In genomic region chr10:4355882-4356451, GRCm38 (mm10) we compare ENCODE assay signal across 19 mouse cellular contexts. TPM values are rescaled to one million over a fixed set of nuclear protein-coding genes. Genes with fewer than 3 reads are reported as not detected.
A peak's percentile ranks its signal among the peaks of the same experiment; 100 is the strongest.
DNase-seq lines count a peak whose midpoint lies in the region; ATAC-seq and TF ChIP-seq lines count a peak whose summit lies in the region.
"Had no signal": no experiment of that assay in that cellular context is flagged by ENCODE, and none has a peak within 500 bp of the region (broad histone marks: within the 10 kb centered on the region; RNA-seq: fewer than 3 reads in every experiment).

No protein-coding gene starts in this region.

- no peak for TF ChIP-seq CTCF in spleen, adult 2 months (IDR thresholded peaks at IDR 0.05; ENCODE audit: extremely low read depth, insufficient read depth, insufficient read length, insufficient replicate concordance)
- TF ChIP-seq CTCF in small intestine, adult 2 months (IDR thresholded peaks at IDR 0.05; ENCODE audit: extremely low read depth, insufficient read length, insufficient replicate concordance, low read depth, low read length) = no peak

- ATAC-seq in hematopoietic stem cell, adult 5-6 weeks (replicated peaks in 1 of 2; ENCODE audit: insufficient read depth in 1 of 2, low FRiP score in 2 of 2, low TSS enrichment in 1 of 2, low read depth in 1 of 2, poor library complexity in 2 of 2, severe bottlenecking in 2 of 2) = 0 out of 4 replicates have a peak, but pooled peaks have one; percentile 7 to 10

- peak overlapping the region; percentile 48 for H3K4me3 ChIP-seq in spleen, adult 2 months (ENCODE audit: extremely low read depth, insufficient read depth, insufficient read length)
- H3K4me3 ChIP-seq in small intestine, adult 2 months (ENCODE audit: low read depth, low read length) = peak overlapping the region; percentile 29
- H3K4me3 ChIP-seq: embryonic facial prominence, embryonic 13.5 days; heart, adult 2 months; megakaryocyte, embryonic 14.5 days; neural tube, embryonic 13.5 days; stomach, embryonic 15.5 days had no signal

- no peak overlapping the region for H3K27ac ChIP-seq in spleen, adult 2 months (ENCODE audit: insufficient read depth, low read length)
- H3K27ac ChIP-seq in small intestine, adult 2 months (ENCODE audit: insufficient read depth, low read depth, low read length) = no peak overlapping the region
- H3K27ac ChIP-seq: embryonic facial prominence, embryonic 13.5 days; heart, adult 2 months; hindbrain, embryonic 14.5 days; neural tube, embryonic 13.5 days; stomach, embryonic 15.5 days had no signal

- 44% methylated on average over 19 of the region's 19 CpGs for WGBS in spleen, adult 2 months
- 79% methylated on average over 19 of the region's 19 CpGs for WGBS in small intestine, adult 2 months

- H3K4me1 ChIP-seq in spleen, adult 2 months (ENCODE audit: control insufficient read depth, insufficient read depth, insufficient read length) = peaks cover 3% of the 10 kb centered on the region; the same call in 1 of the 2 replicates
- no peaks in the 10 kb centered on the region for H3K4me1 ChIP-seq in small intestine, adult 2 months (ENCODE audit: control insufficient read depth, insufficient read depth, insufficient read length, low read length)
- H3K4me1 ChIP-seq: embryonic facial prominence, embryonic 13.5 days; neural tube, embryonic 13.5 days; stomach, embryonic 15.5 days had no signal

- no peak for TF ChIP-seq POLR2A in spleen, adult 2 months (IDR thresholded peaks at IDR 0.05; ENCODE audit: low read depth, low read length)
- no peak for TF ChIP-seq POLR2A in small intestine, adult 2 months (IDR thresholded peaks at IDR 0.05; ENCODE audit: low read depth, low read length)

- H3K27me3 ChIP-seq in spleen, adult 2 months (ENCODE audit: control insufficient read depth, insufficient read depth, low read length) = no peaks in the 10 kb centered on the region
- no peaks in the 10 kb centered on the region for H3K27me3 ChIP-seq in small intestine, adult 2 months (ENCODE audit: control insufficient read depth, insufficient read depth, low read length)
- H3K27me3 ChIP-seq: embryonic facial prominence, embryonic 13.5 days; neural tube, embryonic 13.5 days; stomach, embryonic 15.5 days had no signal

- no peaks in the 10 kb centered on the region; the same call in 1 of the 2 replicates for H3K36me3 ChIP-seq in spleen, adult 2 months (ENCODE audit: control insufficient read depth, insufficient read depth, low read length)
- H3K36me3 ChIP-seq in small intestine, adult 2 months (ENCODE audit: control insufficient read depth, insufficient read depth, low read length) = no peaks in the 10 kb centered on the region

- no peak for DNase-seq in spleen, adult 2 months (ENCODE audit: low read depth in 1 of 2, low spot score in 2 of 2)
- DNase-seq in spleen, postnatal 10 days (ENCODE audit: low spot score in 2 of 2) = no peak
- no peak for DNase-seq in ovary, postnatal 10 days (ENCODE audit: low spot score)
- DNase-seq in cerebellum, postnatal 14 days = no peak
- no peak for DNase-seq in gastrocnemius, postnatal 36 days
- DNase-seq: cerebellum, postnatal 10 days; kidney, adult 11 months; kidney, postnatal 25 days; layer of hippocampus, adult 9-11 months; lung, adult 2 months; right cerebral cortex, postnatal 4 days had no signal

- intact Hi-C loops in gastrocnemius, postnatal 36 days (cut with DNase I) = no loop called here

RNA-seq across cellular contexts. Expression of gene Zbtb2, which starts 31.9 kb away (rescaled TPM):
- 10.3 and 10.9 TPM in 2 replicates for polyA plus RNA-seq in spleen, adult 2 months (2012; rRNA removed)
- total RNA-seq in hematopoietic stem cell, adult 5-6 weeks (2017) = 13.9 and 15.9 TPM in 2 replicates
- 3.4 and 8.1 TPM in 2 replicates for polyA plus RNA-seq in small intestine, adult 2 months (2012; rRNA removed)
- 1 to 10 TPM; 5.1 to 6.3 TPM for total RNA-seq in gastrocnemius, postnatal 36 days (2021)
